Comparison of ENCODE assay signal across 8 mouse cellular contexts in the genomic region with DNA sequence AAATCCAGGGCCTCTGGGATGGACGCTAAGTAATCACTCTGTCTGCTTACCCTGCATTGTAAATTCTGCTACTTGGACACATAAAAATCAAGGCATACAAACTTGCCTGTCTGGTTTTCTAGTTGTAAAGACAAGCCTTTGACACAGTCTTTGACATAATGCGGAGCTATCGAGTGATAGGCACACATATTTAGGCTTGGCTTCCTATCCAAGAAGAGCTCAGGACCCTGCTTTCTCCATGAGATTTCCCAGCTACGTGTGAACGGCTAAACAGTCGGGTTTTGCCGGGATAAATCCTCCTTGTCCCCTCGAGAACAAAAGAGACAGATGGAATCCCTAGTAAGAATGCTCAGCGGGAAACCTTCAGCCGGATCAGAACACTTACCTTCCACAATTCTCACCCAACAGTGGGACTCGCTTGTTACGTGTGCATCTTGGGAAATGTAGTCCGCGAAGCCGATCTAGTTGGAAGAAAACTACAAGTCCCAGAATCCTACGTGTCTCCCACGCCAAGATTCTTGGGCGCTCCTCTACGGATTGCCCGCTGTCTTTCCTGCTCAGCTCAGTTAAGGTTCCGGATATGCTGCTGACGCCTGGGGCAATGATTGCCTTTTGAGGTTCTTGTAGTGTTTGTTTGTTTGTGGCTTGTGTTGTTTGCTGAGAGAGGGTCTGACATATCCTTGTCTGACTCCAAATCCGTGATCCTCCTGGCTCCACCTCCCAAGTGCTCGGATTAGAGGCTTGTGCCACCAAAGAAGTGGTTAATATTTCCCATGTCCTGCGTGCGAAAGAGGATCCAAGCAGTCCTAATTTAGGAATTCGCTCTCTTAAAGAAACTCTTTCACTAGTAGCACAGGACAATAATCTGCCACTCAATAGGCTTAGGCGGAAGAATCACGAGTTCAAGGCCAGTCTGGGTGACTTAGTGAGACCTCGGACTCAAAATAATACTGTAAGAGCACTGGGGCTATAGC. TPM values are rescaled to one million over a fixed set of nuclear protein-coding genes. Genes with fewer than 3 reads are reported as not detected.
DNase-seq lines count a peak whose midpoint lies in the region; ATAC-seq and TF ChIP-seq lines count a peak whose summit lies in the region.

Gene Sirt4 (minus strand): TSS at position 779 of the 974 bp plus-strand sequence.

- in situ Hi-C loops in ES-E14 (cut with MboI; ENCODE audit: low sequenced_read_pairs in 2 of 2, unreplicated experiment in 2 of 2) = no loop called here

- ATAC-seq in forebrain, embryonic 13.5 days = peak; percentile 90
- peak; percentile 86 for ATAC-seq in liver, postnatal 0 days
- ATAC-seq in neural tube, embryonic 14.5 days (ENCODE audit: low read depth) = peak; percentile 87

- peak; percentile 97 for DNase-seq in ES-E14 (ENCODE audit: low read depth, low spot score)
- DNase-seq in c-Kit-positive CD71-positive TER-119-positive erythroid progenitor cells, embryonic 14.5 days (ENCODE audit: low spot score) = peak; percentile 93
- peak; percentile 92 for DNase-seq in heart, postnatal 10 days
- peak; percentile 96 for DNase-seq in large intestine, adult 2 months (ENCODE audit: low read depth, low spot score)
- peak; percentile 83 for DNase-seq in liver, postnatal 0 days
- peak; percentile 95 for DNase-seq in thymus, postnatal 0 days (ENCODE audit: low spot score)

- peaks cover 33% of the 10 kb centered on the region for H3K27me3 ChIP-seq in forebrain, embryonic 13.5 days
- no peaks in the 10 kb centered on the region for H3K27me3 ChIP-seq in liver, postnatal 0 days (ENCODE audit: insufficient read depth, low read length)
- no peaks in the 10 kb centered on the region for H3K27me3 ChIP-seq in neural tube, embryonic 14.5 days (ENCODE audit: control insufficient read depth, insufficient read depth, low read length)

- H3K4me1 ChIP-seq in ES-E14 (ENCODE audit: control insufficient read depth in 2 of 2, insufficient read depth in 2 of 2, low read length in 2 of 2, poor library complexity in 1 of 2) = peaks cover 0 to 8% of the 10 kb centered on the region in 2 experiments; a peak in 2 of 4 replicates
- peaks cover 33% of the 10 kb centered on the region for H3K4me1 ChIP-seq in forebrain, embryonic 13.5 days
- peaks cover 13% of the 10 kb centered on the region for H3K4me1 ChIP-seq in liver, postnatal 0 days (ENCODE audit: insufficient read depth)
- peaks cover 13% of the 10 kb centered on the region for H3K4me1 ChIP-seq in neural tube, embryonic 14.5 days (ENCODE audit: control insufficient read depth, insufficient read depth, low read length)

- H3K4me3 ChIP-seq in ES-E14 (ENCODE audit: insufficient read depth in 1 of 2, low read depth in 1 of 2, low read length in 2 of 2, poor library complexity in 1 of 2, severe bottlenecking in 1 of 2) = peak within 1 kb of the TSS; percentile 45 to 73
- H3K4me3 ChIP-seq in forebrain, embryonic 13.5 days = peak within 1 kb of the TSS; percentile 46
- H3K4me3 ChIP-seq in liver, postnatal 0 days (ENCODE audit: low read depth, low read length) = peak within 1 kb of the TSS; percentile 28
- H3K4me3 ChIP-seq in neural tube, embryonic 14.5 days (ENCODE audit: low read depth, low read length) = peak within 1 kb of the TSS; percentile 38

- 7% methylated on average over 30 of the region's 30 CpGs for WGBS in forebrain, embryonic 13.5 days
- WGBS in large intestine, adult 2 months = 3% methylated on average over 30 of the region's 30 CpGs
- 6% methylated on average over 30 of the region's 30 CpGs for WGBS in liver, postnatal 0 days (ENCODE audit: insufficient replicate concordance)
- 8% methylated on average over 30 of the region's 30 CpGs for WGBS in neural tube, embryonic 14.5 days

- peak within 1 kb of the TSS; percentile 68; the same call in 1 of the 2 replicates for H3K9ac ChIP-seq in ES-E14 (ENCODE audit: insufficient read depth, low read depth, low read length, poor library complexity, severe bottlenecking)
- H3K9ac ChIP-seq in forebrain, embryonic 13.5 days = peak within 1 kb of the TSS; percentile 71
- H3K9ac ChIP-seq in liver, postnatal 0 days (replicated peaks) = peak within 1 kb of the TSS; percentile 35
- H3K9ac ChIP-seq in neural tube, embryonic 14.5 days (replicated peaks; ENCODE audit: low read depth, low read length) = peak within 1 kb of the TSS; percentile 50

- intact Hi-C loops in heart, postnatal 10 days (cut with DNase I) = no loop called here

- H3K9me3 ChIP-seq in ES-E14 (ENCODE audit: control insufficient read depth, insufficient read depth, low read depth, low read length) = no peaks in the 10 kb centered on the region
- H3K9me3 ChIP-seq in forebrain, embryonic 13.5 days (replicated peaks) = no peaks in the 10 kb centered on the region
- H3K9me3 ChIP-seq in liver, postnatal 0 days (ENCODE audit: low read length) = no peaks in the 10 kb centered on the region
- no peaks in the 10 kb centered on the region for H3K9me3 ChIP-seq in neural tube, embryonic 14.5 days (ENCODE audit: control insufficient read depth, low read length)

- peak within 1 kb of the TSS; percentile 66 for H3K4me2 ChIP-seq in forebrain, embryonic 13.5 days
- peak within 1 kb of the TSS; percentile 64 for H3K4me2 ChIP-seq in liver, postnatal 0 days (ENCODE audit: low read depth, low read length)
- peak within 1 kb of the TSS; percentile 43 for H3K4me2 ChIP-seq in neural tube, embryonic 14.5 days (ENCODE audit: low read depth, low read length)

- TF ChIP-seq CTCF in liver, postnatal 0 days (IDR thresholded peaks at IDR 0.05; ENCODE audit: low read depth) = no peak

- H3K36me3 ChIP-seq in ES-E14 (ENCODE audit: control insufficient read depth, insufficient read depth, low read length, poor library complexity, severe bottlenecking) = no peaks in the 10 kb centered on the region
- no peaks in the 10 kb centered on the region for H3K36me3 ChIP-seq in forebrain, embryonic 13.5 days (ENCODE audit: poor library complexity, severe bottlenecking)
- no peaks in the 10 kb centered on the region for H3K36me3 ChIP-seq in liver, postnatal 0 days (replicated peaks; ENCODE audit: insufficient read depth, low read length)
- no peaks in the 10 kb centered on the region for H3K36me3 ChIP-seq in neural tube, embryonic 14.5 days (ENCODE audit: control insufficient read depth, insufficient read depth, low read length)

- H3K27ac ChIP-seq in ES-E14 (ENCODE audit: insufficient read depth, low read depth, low read length, poor library complexity, severe bottlenecking) = no peak within 1 kb of the TSS; the same call in 1 of the 2 replicates
- peak within 1 kb of the TSS; percentile 57 for H3K27ac ChIP-seq in forebrain, embryonic 13.5 days
- peak within 1 kb of the TSS; percentile 23 for H3K27ac ChIP-seq in liver, postnatal 0 days (ENCODE audit: low read depth)
- peak within 1 kb of the TSS; percentile 73 for H3K27ac ChIP-seq in neural tube, embryonic 14.5 days (ENCODE audit: low read depth, low read length)

- TF ChIP-seq EP300 in liver, postnatal 0 days (IDR thresholded peaks at IDR 0.05; ENCODE audit: low read depth) = no peak

TF ChIP-seq in ES-E14, 5 proteins besides CTCF, POLR2A, EP300 and RAD21:
- TF ChIP-seq MAFK (IDR thresholded peaks at IDR 0.05; ENCODE audit: insufficient read depth, low read depth, low read length) (no peak), CHD2 (IDR thresholded peaks at IDR 0.05; ENCODE audit: low read depth, low read length) (peak; percentile 27; the same call in 1 of the 2 replicates), ZNF384 (IDR thresholded peaks at IDR 0.05; ENCODE audit: low read depth, low read length) (no peak), ZC3H11A (IDR thresholded peaks at IDR 0.05; ENCODE audit: borderline replicate concordance, low read depth, low read length) (no peak), HCFC1 (IDR thresholded peaks at IDR 0.05; ENCODE audit: borderline replicate concordance, insufficient read depth, low read length) (peak; percentile 98)
TF ChIP-seq in ES-E14: peak in this region for 2.

RNA-seq across cellular contexts. Expression of gene Sirt4, which starts in this region (rescaled TPM):
- 15.3 and 25.7 TPM in 2 replicates for total RNA-seq in ES-E14 (2012; rRNA removed)
- 24.7 TPM in 2 replicates for polyA plus RNA-seq in forebrain, embryonic 13.5 days (2015; fragmentation: Nextera tagmentation; extraction: Ambion mirVana)
- total RNA-seq in heart, postnatal 10 days (2021) = 10 to 100 TPM; 14.3 to 20.2 TPM
- polyA plus RNA-seq in large intestine, adult 2 months (2012; rRNA removed) = 17.3 and 24.2 TPM in 2 replicates
- polyA plus RNA-seq in liver, postnatal 0 days (2015; fragmentation: Nextera tagmentation; extraction: Ambion mirVana) = 3.5 and 3.9 TPM in 2 replicates
- polyA plus RNA-seq in neural tube, embryonic 14.5 days (2014; fragmentation: Nextera tagmentation; extraction: Ambion mirVana) = 26.0 and 32.6 TPM in 2 replicates
- 17.0 and 17.3 TPM in 2 replicates for polyA plus RNA-seq in thymus, postnatal 0 days (2015; fragmentation: Nextera tagmentation; extraction: Ambion mirVana)
